Mouse (Mus musculus): Measurements from ENCODE around the gene Dnajb14. TPM values are rescaled to one million over a fixed set of nuclear protein-coding genes. Genes with fewer than 3 reads are reported as not detected.
"Not testable (repeated sequence)": the region's sequence is repeated elsewhere in the genome, so short reads cannot be mapped to it uniquely, and the experiment has no call there.

Gene Dnajb14
- polyA plus RNA-seq, 1 experiment from 2014 or later, result 7.3 TPM

- H3K27me3 ChIP-seq (ENCODE audit: control insufficient read depth, insufficient read depth, low read length), result no peaks in the 10 kb centered on the region
- H3K4me1 ChIP-seq (ENCODE audit: control insufficient read depth, insufficient read depth, low read length), result no peaks in the 10 kb centered on the region
- no peak overlapping the region for H3K27ac ChIP-seq (ENCODE audit: low read length)
- no peak overlapping the region for H3K9ac ChIP-seq (ENCODE audit: low read length)
- no peak for ATAC-seq (replicated peaks; ENCODE audit: extremely low read depth, insufficient read depth, low FRiP score)
- H3K4me2 ChIP-seq (ENCODE audit: low read depth, low read length), result no peak overlapping the region
- H3K4me3 ChIP-seq (ENCODE audit: low read length), result no peak overlapping the region
- WGBS, result 98% methylated on average over 3 of the region's 3 CpGs
- peaks cover 21% of the 10 kb centered on the region for H3K36me3 ChIP-seq (ENCODE audit: control insufficient read depth, insufficient read depth)
- no peaks in the 10 kb centered on the region for H3K9me3 ChIP-seq (replicated peaks; ENCODE audit: control insufficient read depth, low read length)
These were observed 27.7 kb downstream of the Dnajb14 start for GRCm38 (mm10) chr3:137895196-137895595.

- no peaks in the 10 kb centered on the region for H3K4me1 ChIP-seq (ENCODE audit: control insufficient read depth, insufficient read depth, low read length)
- H3K36me3 ChIP-seq (ENCODE audit: control insufficient read depth, insufficient read depth), result peaks cover 22% of the 10 kb centered on the region
- no peak overlapping the region for H3K27ac ChIP-seq (ENCODE audit: low read length)
- no peak overlapping the region for H3K4me3 ChIP-seq (ENCODE audit: low read length)
- H3K4me2 ChIP-seq (ENCODE audit: low read depth, low read length), result no peak overlapping the region
- WGBS, result 89% methylated on average over 4 of the region's 4 CpGs
- no peak overlapping the region for H3K9ac ChIP-seq (ENCODE audit: low read length)
- H3K9me3 ChIP-seq (replicated peaks; ENCODE audit: control insufficient read depth, low read length), result no peaks in the 10 kb centered on the region
- no peak for ATAC-seq (replicated peaks; ENCODE audit: extremely low read depth, insufficient read depth, low FRiP score)
- no peaks in the 10 kb centered on the region for H3K27me3 ChIP-seq (ENCODE audit: control insufficient read depth, insufficient read depth, low read length)
These were observed 28.9 kb downstream of the Dnajb14 start for GRCm38 (mm10) chr3:137896386-137896785.

GRCm38 (mm10) chr3:137896867-137897266 lies 29.4 kb downstream of the Dnajb14 start:
- Histone ChIP-seq H3K9me3 (replicated peaks; ENCODE audit: control insufficient read depth, low read length) (no peaks in the 10 kb centered on the region), H3K4me3 (ENCODE audit: low read length) (no peak overlapping the region), H3K27ac (ENCODE audit: low read length) (no peak overlapping the region), H3K4me2 (ENCODE audit: low read depth, low read length) (no peak overlapping the region), H3K27me3 (ENCODE audit: control insufficient read depth, insufficient read depth, low read length) (no peaks in the 10 kb centered on the region), H3K4me1 (ENCODE audit: control insufficient read depth, insufficient read depth, low read length) (no peaks in the 10 kb centered on the region), H3K36me3 (ENCODE audit: control insufficient read depth, insufficient read depth) (peaks cover 23% of the 10 kb centered on the region), H3K9ac (ENCODE audit: low read length) (no peak overlapping the region)
- WGBS, result 76% methylated on average over 3 of the region's 3 CpGs
- no peak for ATAC-seq (replicated peaks; ENCODE audit: extremely low read depth, insufficient read depth, low FRiP score)

- no peak; the same call in 1 of the 2 replicates for ATAC-seq (replicated peaks; ENCODE audit: extremely low read depth, insufficient read depth, low FRiP score)
- H3K36me3 ChIP-seq (ENCODE audit: control insufficient read depth, insufficient read depth), result peaks cover 26% of the 10 kb centered on the region
- H3K4me2 ChIP-seq (ENCODE audit: low read depth, low read length), result no peak overlapping the region
- 87% methylated on average over 5 of the region's 5 CpGs for WGBS
- no peaks in the 10 kb centered on the region for H3K27me3 ChIP-seq (ENCODE audit: control insufficient read depth, insufficient read depth, low read length)
- no peak overlapping the region for H3K9ac ChIP-seq (ENCODE audit: low read length)
- H3K9me3 ChIP-seq (replicated peaks; ENCODE audit: control insufficient read depth, low read length), result no peaks in the 10 kb centered on the region
- no peak overlapping the region for H3K27ac ChIP-seq (ENCODE audit: low read length)
- no peak overlapping the region for H3K4me3 ChIP-seq (ENCODE audit: low read length)
- H3K4me1 ChIP-seq (ENCODE audit: control insufficient read depth, insufficient read depth, low read length), result no peaks in the 10 kb centered on the region
These were observed 30.2 kb downstream of the Dnajb14 start for GRCm38 (mm10) chr3:137897685-137898084.

- 85% methylated on average over 10 of the region's 10 CpGs for WGBS
- Histone ChIP-seq H3K9me3 (replicated peaks; ENCODE audit: control insufficient read depth, low read length) (no peaks in the 10 kb centered on the region), H3K27ac (ENCODE audit: low read length) (no peak overlapping the region), H3K4me2 (ENCODE audit: low read depth, low read length) (no peak overlapping the region), H3K4me1 (ENCODE audit: control insufficient read depth, insufficient read depth, low read length) (no peaks in the 10 kb centered on the region), H3K4me3 (ENCODE audit: low read length) (no peak overlapping the region), H3K9ac (ENCODE audit: low read length) (no peak overlapping the region), H3K36me3 (ENCODE audit: control insufficient read depth, insufficient read depth) (peaks cover 26% of the 10 kb centered on the region), H3K27me3 (ENCODE audit: control insufficient read depth, insufficient read depth, low read length) (no peaks in the 10 kb centered on the region)
- ATAC-seq (replicated peaks; ENCODE audit: extremely low read depth, insufficient read depth, low FRiP score), result no peak
These were observed 32.7 kb downstream of the Dnajb14 start for GRCm38 (mm10) chr3:137900149-137900548.

- Histone ChIP-seq H3K36me3 (ENCODE audit: control insufficient read depth, insufficient read depth) (peaks cover 3% of the 10 kb centered on the region; the same call in 1 of the 2 replicates), H3K27me3 (ENCODE audit: control insufficient read depth, insufficient read depth, low read length) (no peaks in the 10 kb centered on the region), H3K4me3 (ENCODE audit: low read length) (no peak overlapping the region), H3K27ac (ENCODE audit: low read length) (no peak overlapping the region), H3K9ac (ENCODE audit: low read length) (no peak overlapping the region), H3K4me1 (ENCODE audit: control insufficient read depth, insufficient read depth, low read length) (peaks cover 6% of the 10 kb centered on the region), H3K4me2 (ENCODE audit: low read depth, low read length) (no peak overlapping the region), H3K9me3 (replicated peaks; ENCODE audit: control insufficient read depth, low read length) (no peaks in the 10 kb centered on the region)
- no peak for ATAC-seq (replicated peaks; ENCODE audit: extremely low read depth, insufficient read depth, low FRiP score)
- WGBS, result 62% methylated on average over 2 of the region's 2 CpGs
These were observed 45.6 kb downstream of the Dnajb14 start for GRCm38 (mm10) chr3:137913093-137913492.

GRCm38 (mm10) chr3:137914567-137914966 lies 47.1 kb downstream of the Dnajb14 start:
- not testable (repeated sequence) for H3K9me3 ChIP-seq (replicated peaks; ENCODE audit: control insufficient read depth, low read length); H3K9ac ChIP-seq (ENCODE audit: low read length); H3K36me3 ChIP-seq (ENCODE audit: control insufficient read depth, insufficient read depth); H3K27ac ChIP-seq (ENCODE audit: low read length); ATAC-seq (replicated peaks; ENCODE audit: extremely low read depth, insufficient read depth, low FRiP score); H3K4me2 ChIP-seq (ENCODE audit: low read depth, low read length); H3K4me3 ChIP-seq (ENCODE audit: low read length); H3K27me3 ChIP-seq (ENCODE audit: control insufficient read depth, insufficient read depth, low read length)
- WGBS, result no CpG with 5 or more reads among the region's 1 CpGs
- peaks cover 12% of the 10 kb centered on the region for H3K4me1 ChIP-seq (ENCODE audit: control insufficient read depth, insufficient read depth, low read length)

- peak overlapping the region; percentile 90 for H3K4me2 ChIP-seq (ENCODE audit: low read depth, low read length)
- WGBS, result 22% methylated on average over 12 of the region's 12 CpGs
- peak overlapping the region; percentile 88 for H3K9ac ChIP-seq (ENCODE audit: low read length)
- H3K27ac ChIP-seq (ENCODE audit: low read length), result peak overlapping the region; percentile 74
- no peaks in the 10 kb centered on the region for H3K9me3 ChIP-seq (replicated peaks; ENCODE audit: control insufficient read depth, low read length)
- H3K27me3 ChIP-seq (ENCODE audit: control insufficient read depth, insufficient read depth, low read length), result no peaks in the 10 kb centered on the region
- no peak for ATAC-seq (replicated peaks; ENCODE audit: extremely low read depth, insufficient read depth, low FRiP score)
- H3K36me3 ChIP-seq (ENCODE audit: control insufficient read depth, insufficient read depth), result peaks cover 15% of the 10 kb centered on the region
- peak overlapping the region; percentile 83 for H3K4me3 ChIP-seq (ENCODE audit: low read length)
- peaks cover 13% of the 10 kb centered on the region for H3K4me1 ChIP-seq (ENCODE audit: control insufficient read depth, insufficient read depth, low read length)
These were observed 50.3 kb downstream of the Dnajb14 start for GRCm38 (mm10) chr3:137917694-137918171.

GRCm38 (mm10) chr3:137918172-137918931 lies 50.9 kb downstream of the Dnajb14 start, which contains the start of gene Lamtor3:
Lamtor3 (plus strand) TSS chr3:137918506.
- WGBS, result under 1% methylated on average over 47 of the region's 47 CpGs

More at GRCm38 (mm10) chr3:137918172-137918931, 50.9 kb downstream of the Dnajb14 start, which contains the start of gene Lamtor3:
- peak; percentile 84 for ATAC-seq (replicated peaks; ENCODE audit: extremely low read depth, insufficient read depth, low FRiP score)
- Histone ChIP-seq H3K9ac (ENCODE audit: low read length) (peak within 1 kb of the TSS; percentile 88), H3K9me3 (replicated peaks; ENCODE audit: control insufficient read depth, low read length) (no peaks in the 10 kb centered on the region), H3K4me3 (ENCODE audit: low read length) (peak within 1 kb of the TSS; percentile 83), H3K36me3 (ENCODE audit: control insufficient read depth, insufficient read depth) (peaks cover 15% of the 10 kb centered on the region), H3K27me3 (ENCODE audit: control insufficient read depth, insufficient read depth, low read length) (no peaks in the 10 kb centered on the region), H3K4me2 (ENCODE audit: low read depth, low read length) (peak within 1 kb of the TSS; percentile 90), H3K4me1 (ENCODE audit: control insufficient read depth, insufficient read depth, low read length) (peaks cover 13% of the 10 kb centered on the region), H3K27ac (ENCODE audit: low read length) (peak within 1 kb of the TSS; percentile 74)

Data from heart, embryonic 16.5 days (tissue).